Mouse (Mus musculus) kidney, postnatal 0 days (tissue): ENCODE data around the gene Cacna2d1. TPM values are rescaled to one million over a fixed set of nuclear protein-coding genes. Genes with fewer than 3 reads are reported as not detected.

Experiments
- ATAC-seq: fragments of 200-750 bp; cut with Nextera tagmentation; replicated peaks from 2 replicates; pipeline ENCODE4 v1.8.0; 2017; ENCODE audit warnings: low read depth, moderate number of reproducible peaks, moderate TSS enrichment, moderate library complexity; ENCODE audit not compliant: low FRiP score
- DNase-seq: peaks from one replicate; pipeline ENCODE4 v3.0.0-alpha.2; 2016; ENCODE audit warnings: low spot score
- H3K27ac ChIP-seq: fragments of 300-500 bp; sonication (generic); 2 replicates; pipeline ENCODE4 v1.5.1; 2014; ENCODE audit warnings: mild to moderate bottlenecking
- H3K27me3 ChIP-seq: fragments of 300-500 bp; sonication (generic); 2 replicates; pipeline ENCODE4 v1.6.1; 2014; ENCODE audit warnings: low read length, mixed read lengths; ENCODE audit not compliant: insufficient read depth
- H3K36me3 ChIP-seq: fragments of 300-500 bp; sonication (generic); 2 replicates; pipeline ENCODE4 v1.6.1; 2014; ENCODE audit warnings: low read length, mixed read lengths; ENCODE audit not compliant: insufficient read depth
- H3K4me1 ChIP-seq: fragments of 300-500 bp; sonication (generic); replicated peaks from 2 replicates; pipeline ENCODE4 v1.6.1; 2014; ENCODE audit warnings: antibody characterized with exemption, low read length, mixed read lengths; ENCODE audit not compliant: insufficient read depth
- H3K4me2 ChIP-seq: fragments of 300-500 bp; sonication (generic); 2 replicates; pipeline ENCODE4 v1.6.1; 2014; ENCODE audit warnings: mild to moderate bottlenecking, low read length, moderate library complexity, mixed read lengths
- H3K4me3 ChIP-seq: fragments of 300-500 bp; sonication (generic); replicated peaks from 2 replicates; pipeline ENCODE4 v1.5.1; 2014; ENCODE audit warnings: low read depth, low read length
- H3K9ac ChIP-seq: fragments of 300-500 bp; sonication (generic); 2 replicates; pipeline ENCODE4 v1.6.1; 2014; ENCODE audit warnings: low read depth, low read length
- H3K9me3 ChIP-seq: fragments of 300-500 bp; sonication (generic); replicated peaks from 2 replicates; pipeline ENCODE4 v1.6.1; 2016; ENCODE audit warnings: low read length, inconsistent platforms, mixed read lengths
- CTCF ChIP-seq: IDR thresholded peaks from 2 replicates; pipeline ENCODE4 v1.5.1; 2016; ENCODE audit warnings: antibody characterized with exemption, low read depth, mild to moderate bottlenecking, moderate library complexity
- WGBS: fragments of 180-500 bp; shearing (Covaris S2); extraction: QIAGEN DNeasy Blood & Tissue Kit; methylation state at CpG from one replicate; pipeline ENCODE4 v1.1.7; 2014; 5-methylcytosine and 5-hydroxymethylcytosine counted together
- polyA plus RNA-seq: library from polyadenylated mRNA; unstranded; fragments of >200 nt; fragmentation: Nextera tagmentation; extraction: Ambion mirVana; gene quantifications from 2 replicates; pipeline ENCODE4 v1.2.1, GENCODE M21; 2015

Gene Cacna2d1
- polyA plus RNA-seq, 1 experiment from 2014 or later, result 9.7 TPM

GRCm38 (mm10) chr5:15942051-15942450 is 7.6 kb downstream of the Cacna2d1 start:
- H3K27ac ChIP-seq, result no peak overlapping the region
- H3K36me3 ChIP-seq, result no peaks in the 10 kb centered on the region
- DNase-seq, result no peak
- H3K9me3 ChIP-seq, result no peaks in the 10 kb centered on the region
- H3K9ac ChIP-seq, result no peak overlapping the region
- no peaks in the 10 kb centered on the region for H3K27me3 ChIP-seq
- 42% methylated on average over 4 of the region's 4 CpGs for WGBS
- H3K4me3 ChIP-seq, result no peak overlapping the region
- no peaks in the 10 kb centered on the region for H3K4me1 ChIP-seq
- TF ChIP-seq CTCF, result no peak
- no peak overlapping the region for H3K4me2 ChIP-seq
- no peak for ATAC-seq

- DNase-seq (no peak), ATAC-seq (no peak)
- no peaks in the 10 kb centered on the region for H3K36me3 ChIP-seq
- no peaks in the 10 kb centered on the region for H3K4me1 ChIP-seq
- WGBS, result 95% methylated on average over 6 of the region's 6 CpGs
- no peaks in the 10 kb centered on the region for H3K9me3 ChIP-seq
- TF ChIP-seq CTCF, result no peak
- H3K27me3 ChIP-seq, result no peaks in the 10 kb centered on the region
- H3K4me2 ChIP-seq, result no peak overlapping the region
- no peak overlapping the region for H3K27ac ChIP-seq
- no peak overlapping the region for H3K9ac ChIP-seq
- no peak overlapping the region for H3K4me3 ChIP-seq
Observed at GRCm38 (mm10) chr5:15948290-15949037, 14.0 kb downstream of the Cacna2d1 start.

- no peak for ATAC-seq
- WGBS, result 49% methylated on average over 1 of the region's 1 CpGs
Observed at GRCm38 (mm10) chr5:15959760-15960159, 25.3 kb downstream of the Cacna2d1 start.

GRCm38 (mm10) chr5:15961866-15962265 is 27.4 kb downstream of the Cacna2d1 start:
- no peak for TF ChIP-seq CTCF
- Histone ChIP-seq H3K4me2 (no peak overlapping the region), H3K27ac (no peak overlapping the region), H3K36me3 (no peaks in the 10 kb centered on the region), H3K4me3 (no peak overlapping the region), H3K9me3 (no peaks in the 10 kb centered on the region), H3K27me3 (no peaks in the 10 kb centered on the region), H3K9ac (no peak overlapping the region), H3K4me1 (no peaks in the 10 kb centered on the region)
- no peak for ATAC-seq
- DNase-seq, result no peak
- 82% methylated on average over 2 of the region's 2 CpGs for WGBS

More at GRCm38 (mm10) chr5:15959760-15960159, 25.3 kb downstream of the Cacna2d1 start:
- Histone ChIP-seq H3K9ac (no peak overlapping the region), H3K4me2 (no peak overlapping the region), H3K36me3 (no peaks in the 10 kb centered on the region), H3K27ac (no peak overlapping the region), H3K27me3 (no peaks in the 10 kb centered on the region), H3K4me1 (no peaks in the 10 kb centered on the region), H3K4me3 (no peak overlapping the region), H3K9me3 (no peaks in the 10 kb centered on the region)
- TF ChIP-seq CTCF, result no peak
- no peak for DNase-seq

- Histone ChIP-seq H3K4me2 (no peak overlapping the region), H3K9ac (no peak overlapping the region), H3K4me1 (no peaks in the 10 kb centered on the region), H3K9me3 (no peaks in the 10 kb centered on the region), H3K4me3 (no peak overlapping the region), H3K27ac (no peak overlapping the region), H3K36me3 (no peaks in the 10 kb centered on the region), H3K27me3 (no peaks in the 10 kb centered on the region)
- DNase-seq (no peak), ATAC-seq (no peak)
- TF ChIP-seq CTCF, result no peak
Observed at GRCm38 (mm10) chr5:15966888-15967287, 32.4 kb downstream of the Cacna2d1 start.

- no peaks in the 10 kb centered on the region for H3K4me1 ChIP-seq
- no peak overlapping the region for H3K4me2 ChIP-seq
- no peak for DNase-seq
- no peak overlapping the region for H3K27ac ChIP-seq
- H3K36me3 ChIP-seq, result no peaks in the 10 kb centered on the region
- H3K9ac ChIP-seq, result no peak overlapping the region
- no peaks in the 10 kb centered on the region for H3K27me3 ChIP-seq
- WGBS, result 49% methylated on average over 4 of the region's 4 CpGs
- ATAC-seq, result no peak
- H3K9me3 ChIP-seq, result no peaks in the 10 kb centered on the region
- TF ChIP-seq CTCF, result no peak
- H3K4me3 ChIP-seq, result no peak overlapping the region
Observed at GRCm38 (mm10) chr5:15971821-15972220, 37.3 kb downstream of the Cacna2d1 start.

- Histone ChIP-seq H3K4me2 (no peak overlapping the region), H3K27me3 (no peaks in the 10 kb centered on the region), H3K27ac (no peak overlapping the region), H3K9me3 (no peaks in the 10 kb centered on the region), H3K36me3 (no peaks in the 10 kb centered on the region), H3K4me3 (no peak overlapping the region), H3K4me1 (no peaks in the 10 kb centered on the region), H3K9ac (no peak overlapping the region)
- TF ChIP-seq CTCF, result no peak
- DNase-seq (no peak), ATAC-seq (no peak)
- 50% methylated on average over 1 of the region's 1 CpGs for WGBS
Observed at GRCm38 (mm10) chr5:15972351-15972750, 37.9 kb downstream of the Cacna2d1 start.
